Mouse (Mus musculus) heart, embryonic 16.5 days (tissue): ENCODE measurements at regions not wholly inside any gene's neighbourhood (a gene's known extent, or its start where the extent isn't known, plus 50 kb on each side); places are given as distances from the start of the nearest gene placed in this dataset.

Experiments
- ATAC-seq: fragments of 200-750 bp; cut with Nextera tagmentation; replicated peaks from 2 replicates; pipeline ENCODE4 v1.8.0; 2017; ENCODE audit warnings: moderate number of reproducible peaks; ENCODE audit not compliant: insufficient read depth, low FRiP score; ENCODE audit errors: extremely low read depth
- H3K27ac ChIP-seq: fragments of 300-500 bp; sonication (generic); 2 replicates; pipeline ENCODE4 v1.5.1; 2014; ENCODE audit warnings: mild to moderate bottlenecking, low read length, control low read depth, moderate library complexity
- H3K27me3 ChIP-seq: fragments of 300-500 bp; sonication (generic); 2 replicates; pipeline ENCODE4 v1.6.1; 2014; ENCODE audit warnings: low read length, mixed read lengths; ENCODE audit not compliant: control insufficient read depth, insufficient read depth
- H3K36me3 ChIP-seq: fragments of 300-500 bp; sonication (generic); 2 replicates; pipeline ENCODE4 v1.6.1; 2014; ENCODE audit not compliant: control insufficient read depth, insufficient read depth
- H3K4me1 ChIP-seq: fragments of 300-500 bp; sonication (generic); 2 replicates; pipeline ENCODE4 v1.6.1; 2014; ENCODE audit warnings: low read length, mixed read lengths; ENCODE audit not compliant: control insufficient read depth, insufficient read depth
- H3K4me2 ChIP-seq: fragments of 300-500 bp; sonication (generic); 2 replicates; pipeline ENCODE4 v1.6.1; 2014; ENCODE audit warnings: low read depth, mild to moderate bottlenecking, control low read depth, low read length
- H3K4me3 ChIP-seq: fragments of 300-500 bp; sonication (generic); 2 replicates; pipeline ENCODE4 v1.5.1; 2014; ENCODE audit warnings: mild to moderate bottlenecking, control low read depth, low read length
- H3K9ac ChIP-seq: fragments of 300-500 bp; sonication (generic); 2 replicates; pipeline ENCODE4 v1.6.1; 2014; ENCODE audit warnings: low read length, control low read depth
- H3K9me3 ChIP-seq: fragments of 300-500 bp; sonication (generic); replicated peaks from 2 replicates; pipeline ENCODE4 v1.6.1; 2016; ENCODE audit warnings: low read length; ENCODE audit not compliant: control insufficient read depth
- WGBS: fragments of 180-500 bp; shearing (Covaris S2); extraction: QIAGEN DNeasy Blood & Tissue Kit; methylation state at CpG from one replicate; pipeline ENCODE4 v1.1.7; 2014; 5-methylcytosine and 5-hydroxymethylcytosine counted together

- ATAC-seq: no peak
- WGBS: 64% methylated on average over 3 of the region's 3 CpGs
- Histone ChIP-seq H3K4me3 (no peak overlapping the region), H3K27ac (no peak overlapping the region), H3K9me3 (no peaks in the 10 kb centered on the region), H3K36me3 (no peaks in the 10 kb centered on the region), H3K9ac (no peak overlapping the region), H3K4me2 (no peak overlapping the region), H3K4me1 (peaks cover 3% of the 10 kb centered on the region; the same call in 1 of the 2 replicates), H3K27me3 (no peaks in the 10 kb centered on the region)
These were observed 716.8 kb downstream of the Stpg2 start for GRCm38 (mm10) chr3:139922267-139922666.

GRCm38 (mm10) chr3:139933039-139933438 is 727.5 kb downstream of the Stpg2 start:
- Histone ChIP-seq H3K9ac (no peak overlapping the region), H3K36me3 (no peaks in the 10 kb centered on the region), H3K9me3 (no peaks in the 10 kb centered on the region), H3K27me3 (no peaks in the 10 kb centered on the region), H3K4me3 (no peak overlapping the region), H3K4me1 (no peaks in the 10 kb centered on the region), H3K4me2 (no peak overlapping the region), H3K27ac (no peak overlapping the region)
- 77% methylated on average over 4 of the region's 4 CpGs for WGBS
- no peak for ATAC-seq

- H3K27me3 ChIP-seq: no peaks in the 10 kb centered on the region
- no peaks in the 10 kb centered on the region for H3K36me3 ChIP-seq
- no peak for ATAC-seq
- no peaks in the 10 kb centered on the region for H3K4me1 ChIP-seq
- no peak overlapping the region for H3K27ac ChIP-seq
- WGBS: 74% methylated on average over 2 of the region's 2 CpGs
- H3K9ac ChIP-seq: no peak overlapping the region
- no peak overlapping the region for H3K4me2 ChIP-seq
- H3K9me3 ChIP-seq: no peaks in the 10 kb centered on the region
- H3K4me3 ChIP-seq: no peak overlapping the region
These were observed 740.7 kb downstream of the Stpg2 start for GRCm38 (mm10) chr3:139946209-139946608.

GRCm38 (mm10) chr3:139947247-139947646 is 741.8 kb downstream of the Stpg2 start:
- H3K27me3 ChIP-seq: no peaks in the 10 kb centered on the region
- H3K9ac ChIP-seq: no peak overlapping the region
- H3K27ac ChIP-seq: no peak overlapping the region
- no peaks in the 10 kb centered on the region for H3K36me3 ChIP-seq
- no peak overlapping the region for H3K4me3 ChIP-seq
- H3K9me3 ChIP-seq: no peaks in the 10 kb centered on the region
- WGBS: 65% methylated on average over 4 of the region's 4 CpGs
- H3K4me1 ChIP-seq: no peaks in the 10 kb centered on the region
- no peak for ATAC-seq
- H3K4me2 ChIP-seq: no peak overlapping the region

- whole genome bisulfite sequencing: 63% methylated on average over 4 of the region's 4 CpGs
- ATAC-seq: no peak
- no peaks in the 10 kb centered on the region for H3K4me1 ChIP-seq
- H3K9me3 ChIP-seq: no peaks in the 10 kb centered on the region
- no peak overlapping the region for H3K27ac ChIP-seq
- H3K9ac ChIP-seq: no peak overlapping the region
- no peaks in the 10 kb centered on the region for H3K27me3 ChIP-seq
- no peak overlapping the region for H3K4me2 ChIP-seq
- no peaks in the 10 kb centered on the region for H3K36me3 ChIP-seq
- H3K4me3 ChIP-seq: no peak overlapping the region
These were observed 743.6 kb downstream of the Stpg2 start for GRCm38 (mm10) chr3:139949096-139949495.

- no peak overlapping the region for H3K4me3 ChIP-seq
- WGBS: 71% methylated on average over 8 of the region's 8 CpGs
These were observed 744.7 kb downstream of the Stpg2 start for GRCm38 (mm10) chr3:139950016-139950705.

GRCm38 (mm10) chr3:139951516-139951915 is 746.0 kb downstream of the Stpg2 start:
- Histone ChIP-seq H3K27ac (no peak overlapping the region), H3K9ac (no peak overlapping the region), H3K36me3 (no peaks in the 10 kb centered on the region), H3K27me3 (no peaks in the 10 kb centered on the region), H3K4me3 (no peak overlapping the region), H3K4me1 (no peaks in the 10 kb centered on the region), H3K4me2 (no peak overlapping the region), H3K9me3 (no peaks in the 10 kb centered on the region)
- no peak for ATAC-seq
- 81% methylated on average over 8 of the region's 8 CpGs for WGBS

More at GRCm38 (mm10) chr3:139950016-139950705, 744.7 kb downstream of the Stpg2 start:
- Histone ChIP-seq H3K9ac (no peak overlapping the region), H3K9me3 (no peaks in the 10 kb centered on the region), H3K27me3 (no peaks in the 10 kb centered on the region), H3K36me3 (no peaks in the 10 kb centered on the region), H3K27ac (no peak overlapping the region), H3K4me2 (no peak overlapping the region), H3K4me1 (no peaks in the 10 kb centered on the region)
- ATAC-seq: no peak

GRCm38 (mm10) chr3:139978172-139978571 is 772.7 kb downstream of the Stpg2 start:
- Histone ChIP-seq H3K4me3 (no peak overlapping the region), H3K9me3 (peaks cover 8% of the 10 kb centered on the region), H3K27me3 (no peaks in the 10 kb centered on the region), H3K4me1 (no peaks in the 10 kb centered on the region), H3K9ac (no peak overlapping the region), H3K36me3 (no peaks in the 10 kb centered on the region), H3K4me2 (no peak overlapping the region), H3K27ac (no peak overlapping the region)
- no peak for ATAC-seq
- WGBS: 75% methylated on average over 1 of the region's 1 CpGs

- no peaks in the 10 kb centered on the region for H3K27me3 ChIP-seq
- no peaks in the 10 kb centered on the region for H3K9me3 ChIP-seq
- no peaks in the 10 kb centered on the region for H3K4me1 ChIP-seq
- no peak overlapping the region for H3K4me3 ChIP-seq
- no peak overlapping the region for H3K27ac ChIP-seq
- H3K9ac ChIP-seq: no peak overlapping the region
- no peak for ATAC-seq
- H3K36me3 ChIP-seq: no peaks in the 10 kb centered on the region
- 70% methylated on average over 4 of the region's 4 CpGs for WGBS
- no peak overlapping the region for H3K4me2 ChIP-seq
These were observed 780.5 kb downstream of the Stpg2 start for GRCm38 (mm10) chr3:139985830-139986481.
